Mouse (Mus musculus) left cerebral cortex, adult 18-20 months (tissue): ENCODE data around the gene Sprn. TPM values are rescaled to one million over a fixed set of nuclear protein-coding genes. Genes with fewer than 3 reads are reported as not detected.

Source experiments
- DNase-seq, 2 experiments: peaks; one replicate each; pipeline ENCODE4 v3.0.0; 2021 to 2022; ENCODE audit warnings: low spot score in 2 of 2, mixed read lengths in 1 of 2
- long read RNA-seq, 2 experiments: library from polyadenylated mRNA; stranded (forward); transcript quantifications; one replicate each; pipeline ENCODE4 v2.0.0; 2021
- total RNA-seq, 2 experiments: library from RNA; stranded (reverse); gene quantifications; 2 replicates each; pipeline ENCODE4 v1.2.3; 2021

The Sprn gene
- 100 to 1,000 TPM; 119 to 120 TPM for total RNA-seq
- long read RNA-seq, experiment 1, transcript Sprn-201 (2 exons, 3,374 nt): major isoform, 101 of 134 reads
- long read RNA-seq, experiment 1, partial matches to known transcripts: 0 of 134 reads
- long read RNA-seq, experiment 1, other reads (novel, unspliced or antisense): 33 of 134 reads
- long read RNA-seq, experiment 2, transcript Sprn-201 (2 exons, 3,374 nt): major isoform, 73 of 105 reads
- long read RNA-seq, experiment 2, partial matches to known transcripts: 0 of 105 reads
- long read RNA-seq, experiment 2, other reads (novel, unspliced or antisense): 32 of 105 reads

DNA sequence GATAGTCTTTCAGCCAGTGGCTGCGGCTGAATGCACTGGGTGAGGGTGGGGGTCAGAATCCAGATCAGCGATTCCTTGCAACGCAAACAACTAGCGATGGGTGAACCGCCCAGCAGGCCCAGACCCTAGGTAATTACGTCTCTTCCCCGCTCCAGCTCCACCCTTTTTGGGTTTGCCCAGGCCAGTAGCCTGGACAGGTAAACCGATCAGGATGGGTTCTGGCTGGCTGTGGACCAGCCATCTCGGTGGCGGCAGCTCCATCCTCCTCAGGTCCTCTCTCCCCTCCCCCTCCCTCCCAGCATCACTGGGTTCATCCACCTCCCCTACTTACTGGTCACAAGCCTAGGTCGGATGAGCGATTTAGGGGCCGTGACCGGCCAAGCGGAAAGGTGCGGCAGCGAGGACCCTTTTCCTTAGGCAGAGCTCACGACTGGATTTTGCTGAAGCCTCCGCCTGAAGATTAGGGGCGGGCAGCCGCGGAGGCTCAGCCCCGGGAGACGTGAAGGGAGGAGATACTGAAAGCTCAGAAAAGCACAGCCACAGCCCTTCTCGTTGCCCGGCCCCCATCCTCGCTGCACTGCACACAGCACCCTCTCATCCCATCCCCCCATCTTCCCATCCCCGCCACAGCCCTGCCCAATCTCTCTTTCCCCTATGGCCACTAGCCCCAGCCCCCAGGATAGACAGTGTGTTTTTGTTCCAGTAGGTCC, at the start of gene Sprn:
TSS of gene Sprn (minus strand) at position 660 of the 710 bp plus-strand sequence.
- peak; percentile 77 to 84 for DNase-seq

DNA sequence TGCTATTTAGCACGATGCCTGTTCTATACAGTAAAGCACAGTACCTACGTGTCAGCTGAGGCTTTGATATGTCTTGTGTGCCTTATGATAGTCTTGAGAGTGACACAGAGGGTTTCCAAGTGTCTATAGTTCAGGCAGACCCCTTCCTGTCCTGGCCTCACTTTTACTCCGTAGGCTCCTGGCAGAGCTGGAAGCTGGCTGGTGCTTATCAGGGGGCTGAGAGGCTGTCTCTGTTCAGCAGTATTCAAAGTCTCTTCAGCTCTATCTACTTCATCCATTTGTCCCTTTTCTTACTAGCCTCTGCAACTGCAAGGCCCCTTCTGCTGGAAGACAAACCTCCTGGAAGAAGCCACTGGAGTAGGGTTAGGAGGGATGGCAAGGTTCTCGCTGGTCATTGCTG, 46.4 kb upstream of the Sprn start:
- no peak for DNase-seq

DNA sequence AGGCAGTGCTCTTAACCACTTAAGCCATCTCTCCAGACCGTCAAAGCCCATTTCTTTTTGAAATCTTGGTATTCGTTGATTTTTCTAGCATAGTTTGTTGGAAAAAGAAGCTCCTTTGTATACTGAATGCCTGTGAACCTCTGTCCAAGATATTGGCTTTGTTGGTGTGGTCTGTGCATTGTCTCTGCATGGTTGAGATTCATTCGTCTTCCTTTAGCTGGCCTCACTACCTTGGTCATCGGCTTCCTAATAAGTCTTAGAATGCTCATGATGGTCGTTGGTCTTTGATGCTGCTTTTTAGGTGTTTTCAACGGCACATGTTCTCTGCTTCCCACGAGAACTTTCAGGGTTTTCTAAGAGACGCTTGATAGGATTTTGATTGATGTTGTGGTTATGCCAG, 41.3 kb upstream of the Sprn start:
- no peak for DNase-seq

DNA sequence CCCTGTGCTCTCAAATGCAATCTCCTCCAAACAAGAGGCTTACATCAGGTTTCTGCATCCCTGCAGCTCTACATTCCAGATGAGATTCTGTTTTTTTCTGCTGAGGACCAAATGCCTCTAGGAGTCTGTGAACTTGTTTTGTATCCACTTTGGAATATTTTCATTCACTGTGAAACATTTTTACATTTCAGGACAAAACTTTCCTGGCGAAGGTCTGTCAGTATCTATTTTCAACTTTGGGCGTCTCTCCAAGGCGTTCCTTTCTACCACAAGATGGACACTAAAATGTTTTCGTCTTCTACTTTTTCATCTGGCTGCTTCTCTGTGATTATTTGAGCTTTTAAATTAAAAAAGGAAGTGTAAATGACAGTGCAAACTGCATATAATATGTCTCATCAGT, 39.4 kb upstream of the Sprn start:
- DNase-seq: peak in 1 of 2 experiments; percentile 20

DNA sequence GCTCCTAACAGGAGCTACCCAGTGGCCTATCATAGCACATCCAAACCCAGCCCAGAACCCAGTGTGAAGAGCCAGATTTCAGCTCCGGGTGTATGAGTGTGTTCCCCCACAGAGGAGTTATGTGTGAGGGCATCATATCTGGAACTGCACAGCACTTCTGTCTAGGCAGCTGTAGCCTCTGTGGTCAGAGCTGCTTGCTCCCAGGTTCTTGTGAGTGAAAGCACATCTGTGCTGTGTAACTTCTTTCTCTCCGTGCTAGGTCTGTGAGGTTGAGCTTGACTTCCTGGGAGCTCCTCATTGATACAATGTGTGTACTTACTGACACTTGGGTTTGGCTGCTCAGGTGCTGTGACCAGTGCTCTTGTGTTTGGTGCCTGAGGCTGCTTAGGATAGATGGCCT, 38.2 kb upstream of the Sprn start:
- DNase-seq: no peak

DNA sequence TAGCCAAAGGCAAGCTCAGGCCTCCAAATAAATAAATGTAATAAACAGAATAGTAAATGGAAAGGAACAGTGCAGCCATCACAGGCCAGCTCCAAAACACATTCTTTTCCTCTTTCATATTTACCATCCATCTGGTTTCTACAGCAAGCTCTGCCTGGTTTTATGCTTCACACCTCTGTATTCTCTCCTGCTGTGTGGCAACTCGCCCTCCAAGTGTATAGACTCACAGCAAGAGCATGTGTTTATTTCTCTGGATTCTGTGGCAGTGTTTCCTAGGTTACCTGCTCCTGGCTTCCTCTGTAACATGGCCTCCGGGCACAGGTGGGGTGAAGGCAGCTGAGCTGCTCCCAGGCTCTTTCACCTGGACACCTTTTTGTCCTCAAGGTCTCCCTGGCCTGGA, 37.8 kb upstream of the Sprn start:
- no peak for DNase-seq

DNA sequence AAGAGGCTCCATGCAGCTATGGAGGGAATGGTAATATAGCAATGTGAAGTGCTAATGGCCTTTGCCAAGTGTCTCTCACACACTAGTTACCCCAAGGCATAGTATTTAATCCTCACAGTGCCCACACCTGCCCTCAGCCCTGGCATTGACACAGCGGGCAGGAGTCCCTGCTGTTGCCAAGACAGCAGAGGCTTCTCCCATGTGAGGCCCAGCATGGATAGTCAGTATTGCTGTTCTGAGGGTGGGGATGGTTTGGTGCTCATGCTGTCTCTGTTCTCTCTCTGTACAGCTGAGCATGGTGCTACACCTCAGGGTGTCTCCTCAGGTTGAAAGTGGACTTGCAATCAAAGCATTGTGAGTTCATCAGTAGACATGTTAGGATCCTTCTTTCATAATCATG, 35.8 kb upstream of the Sprn start:
- DNase-seq: no peak

DNA sequence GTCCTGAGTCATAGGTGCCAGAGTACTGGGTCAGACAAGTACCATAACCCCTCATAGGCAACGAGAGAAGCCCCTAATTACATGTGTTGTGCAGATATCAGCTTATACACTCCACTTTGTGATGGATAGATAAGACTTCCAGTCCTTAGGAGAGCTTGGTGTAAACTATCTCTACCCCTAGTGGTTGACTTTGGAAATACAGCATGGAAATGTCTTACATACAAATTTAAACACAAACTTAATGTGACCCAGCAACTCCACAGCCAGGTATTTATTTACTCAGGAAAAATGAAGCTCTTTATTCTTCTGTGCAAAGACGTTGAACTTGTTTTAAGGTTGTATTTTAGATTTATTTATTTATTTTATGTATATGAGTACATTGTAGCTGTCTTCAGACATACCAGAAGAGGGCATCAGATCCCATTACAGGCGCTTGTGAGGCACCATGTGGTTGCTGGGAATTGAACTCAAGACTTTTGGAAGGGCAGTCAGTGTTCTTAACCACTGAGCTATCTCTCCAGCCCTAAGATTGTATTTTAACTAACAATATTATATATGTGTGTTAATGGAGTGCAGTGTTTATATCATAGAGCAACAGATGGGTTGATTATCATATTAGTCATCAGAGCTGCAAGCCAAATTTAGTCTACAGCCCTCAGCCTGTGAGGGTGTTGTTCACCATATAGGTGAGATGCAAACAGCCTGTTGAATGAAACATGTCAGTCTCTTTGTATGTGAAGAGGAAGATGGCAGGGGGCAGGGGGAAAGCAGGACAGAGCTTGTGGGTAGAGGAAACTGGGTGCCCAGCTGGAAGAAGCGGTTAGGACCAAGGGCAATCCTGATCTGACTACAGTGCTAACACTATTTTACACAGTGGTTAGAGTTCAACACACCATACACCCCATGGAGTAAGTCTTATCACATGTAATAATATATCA, 34.0 kb upstream of the Sprn start:
- DNase-seq: no peak

DNA sequence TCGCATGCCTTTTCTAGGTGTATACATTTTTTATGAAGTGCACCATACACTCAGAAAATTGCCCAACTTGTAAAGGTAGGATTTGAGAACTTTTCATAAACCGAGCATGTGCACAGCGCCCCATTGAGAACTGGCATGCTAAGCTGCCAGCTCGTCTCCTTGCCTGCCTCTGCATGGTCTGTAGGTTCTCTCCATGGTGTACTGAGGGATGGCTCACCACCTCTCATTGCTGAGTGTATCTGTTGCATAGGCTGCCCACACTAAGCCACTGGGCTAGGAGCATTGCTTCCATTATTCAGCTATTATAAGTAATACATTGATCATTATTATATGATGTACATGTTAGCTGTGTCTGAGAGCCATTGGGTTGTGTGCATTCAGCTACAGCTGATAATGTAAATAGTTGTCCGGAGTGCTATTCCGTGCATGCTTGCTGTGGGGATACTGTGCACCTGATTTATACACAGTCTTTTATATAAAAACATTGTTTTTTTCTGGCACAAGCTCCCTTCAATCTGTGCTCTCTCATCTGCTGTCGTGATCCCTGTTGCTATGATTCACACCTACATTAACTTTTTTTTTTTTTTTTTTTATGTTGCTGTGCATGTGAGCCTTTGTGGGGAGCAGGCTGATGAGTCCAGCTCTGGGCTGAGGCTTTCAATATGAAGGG, 33.2 kb upstream of the Sprn start:
- DNase-seq: no peak

DNA sequence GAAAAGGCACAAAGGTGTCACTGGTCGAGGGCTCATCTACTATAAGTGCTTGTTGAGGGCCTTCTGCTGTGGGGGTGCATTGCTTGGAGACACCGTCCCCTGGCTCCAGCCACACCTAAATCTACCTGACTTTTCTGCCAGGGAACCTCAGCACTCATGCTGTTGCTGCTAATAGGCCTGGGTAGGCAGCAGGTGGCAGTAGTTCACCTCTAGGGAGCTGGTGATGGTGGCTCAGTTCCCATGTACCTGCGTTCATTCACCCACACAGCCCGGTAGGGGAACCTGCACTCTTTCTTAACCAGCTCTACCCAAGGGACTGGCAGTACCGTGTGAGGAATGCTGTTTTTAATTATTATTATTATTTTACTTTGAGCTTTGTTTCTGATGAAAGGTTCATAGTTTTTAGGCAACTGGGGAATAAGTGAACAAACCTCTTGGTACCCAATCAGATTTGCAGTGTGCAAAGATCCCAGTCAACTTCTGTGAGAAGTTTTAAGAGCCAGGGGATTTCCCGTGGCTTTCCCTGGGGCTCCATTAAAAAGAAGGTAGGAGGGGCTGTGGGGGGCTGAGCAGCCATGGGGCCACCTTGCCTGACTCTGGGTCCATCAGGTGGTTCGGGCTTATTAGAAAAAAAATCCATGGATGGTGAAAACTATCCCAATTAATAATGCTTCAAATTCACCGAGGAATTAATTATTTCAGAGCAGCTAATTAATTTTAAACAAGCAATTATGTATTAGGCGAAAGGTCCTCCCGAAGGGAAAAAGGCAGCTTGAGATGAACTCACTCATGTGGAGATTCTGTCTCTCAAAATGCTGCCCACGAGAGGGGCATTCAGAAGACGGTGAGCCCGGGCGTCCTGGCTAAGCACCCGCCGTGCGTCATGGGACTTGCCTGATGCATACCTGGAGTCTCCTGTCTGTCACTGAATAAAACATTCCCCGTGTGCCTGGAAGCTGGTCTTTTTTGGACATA, 32.3 kb upstream of the Sprn start:
- peak in 1 of 2 experiments; percentile 46 for DNase-seq

DNA sequence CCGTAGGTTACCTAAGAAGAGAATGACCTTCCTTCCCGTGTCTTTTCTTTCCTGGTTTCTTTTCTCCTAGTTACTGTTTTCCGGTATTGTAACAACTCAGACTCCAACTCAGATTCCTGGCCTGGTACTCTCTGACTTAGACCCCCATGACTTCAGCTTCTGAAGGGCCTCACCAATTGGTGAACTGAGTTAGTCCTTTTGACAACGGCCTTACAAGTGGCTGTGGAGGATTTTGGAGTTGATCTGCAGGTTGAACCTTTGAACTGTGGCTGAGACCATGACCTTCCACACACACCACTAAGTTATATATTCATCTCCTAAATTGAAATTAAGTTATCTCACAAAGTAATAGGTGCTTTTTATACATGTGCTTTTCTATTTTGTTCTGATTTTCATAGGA, 29.5 kb upstream of the Sprn start:
- no peak for DNase-seq

DNA sequence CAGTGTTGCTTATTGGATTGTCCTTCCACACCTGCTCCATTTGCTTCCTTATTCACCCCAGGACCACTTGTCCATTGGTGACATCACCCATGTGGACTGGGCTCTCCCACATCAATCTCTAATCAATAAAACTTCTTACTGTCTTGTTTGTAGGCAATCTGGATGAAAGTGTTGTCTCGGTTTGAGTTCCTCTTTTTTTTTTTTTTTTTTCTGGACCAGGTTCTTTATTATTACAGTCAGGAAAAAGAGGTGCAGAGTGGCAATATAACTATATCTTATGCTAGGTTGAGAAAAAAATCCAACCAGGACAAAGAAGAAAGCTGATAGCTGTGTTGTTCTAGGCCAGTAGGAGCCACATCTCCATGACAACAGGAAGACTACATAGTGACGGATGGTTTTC, 26.0 kb upstream of the Sprn start:
- no peak for DNase-seq

DNA sequence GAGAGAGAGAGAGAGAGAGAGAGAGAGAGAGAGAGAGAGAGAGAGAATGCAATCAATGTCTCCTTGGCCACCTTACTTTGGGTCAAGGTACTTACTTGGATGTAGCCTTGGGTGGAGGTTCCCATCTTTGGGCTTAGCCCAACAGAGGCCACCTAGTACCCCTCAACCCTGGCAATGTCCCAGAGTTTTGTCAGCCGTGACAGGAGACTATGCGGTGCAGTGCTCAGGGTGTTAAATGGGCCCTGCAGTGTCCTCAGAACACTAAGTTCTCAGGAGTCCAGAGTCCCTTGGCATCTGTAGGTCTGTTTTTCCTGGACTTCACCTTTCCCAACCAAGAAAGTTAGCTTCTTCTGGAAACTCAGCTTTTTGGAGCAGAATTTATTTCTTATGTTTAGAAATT, 24.5 kb upstream of the Sprn start:
- DNase-seq: no peak

DNA sequence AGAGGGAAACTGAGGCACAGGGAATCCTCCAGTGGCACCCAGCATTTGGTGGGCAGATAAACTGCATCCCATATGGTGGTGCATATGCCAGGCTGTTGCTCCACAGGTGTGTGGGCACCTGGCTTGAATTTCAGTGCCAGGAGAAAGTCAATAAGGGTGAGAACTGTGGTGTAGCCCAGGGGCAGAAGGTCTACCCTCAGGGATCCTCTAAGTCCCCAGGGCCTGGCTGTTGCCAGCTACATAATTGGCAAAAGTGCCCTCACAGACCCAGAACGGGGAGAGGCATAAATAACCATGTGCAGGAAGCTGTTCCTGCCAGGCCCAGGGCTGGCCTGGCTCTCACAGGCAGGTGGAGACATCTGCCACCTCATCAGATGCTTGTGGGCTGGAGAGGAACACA, 18.3 kb upstream of the Sprn start, which contains the start of gene Olfr523:
TSS of gene Olfr523 (plus strand) at position 282 of the 400 bp plus-strand sequence.
- no peak for DNase-seq

DNA sequence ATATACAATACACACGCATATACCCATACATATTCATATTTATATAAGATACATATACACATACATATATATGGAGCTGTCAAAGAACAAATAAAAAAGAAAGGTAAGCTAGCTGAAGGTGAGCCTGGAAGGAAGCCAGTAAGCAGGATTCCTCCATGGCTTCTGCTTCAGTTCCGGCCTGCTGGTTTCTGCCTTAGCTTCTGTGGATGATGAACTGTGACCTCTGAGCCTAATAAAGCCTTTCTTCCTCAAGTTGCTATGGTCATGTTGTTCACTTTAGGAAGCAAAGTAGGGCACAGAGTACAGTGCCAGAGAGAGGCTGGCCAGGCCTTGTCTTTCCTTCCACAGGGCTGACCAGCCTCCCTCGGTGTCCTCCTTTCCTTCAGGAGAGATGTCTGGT, 16.2 kb upstream of the Sprn start:
- no peak for DNase-seq

DNA sequence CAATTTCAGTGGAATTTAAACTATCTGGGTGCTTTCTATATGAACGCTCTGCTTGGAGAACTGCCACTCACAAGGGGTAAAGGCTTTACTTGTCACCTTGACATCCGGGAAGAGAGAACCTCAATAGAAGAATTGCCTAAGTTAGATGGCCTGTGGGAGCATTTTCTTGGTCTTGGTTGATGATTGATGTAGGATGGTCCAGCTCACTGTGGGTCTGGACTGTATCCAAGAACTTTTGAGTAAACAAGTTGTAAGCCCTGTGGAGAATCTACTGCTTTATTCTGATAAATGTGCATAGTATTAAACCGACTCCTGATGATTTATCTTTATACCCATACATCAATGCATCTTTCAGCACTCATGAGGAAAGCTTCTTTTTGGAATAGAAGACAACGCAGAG, 14.7 kb upstream of the Sprn start:
- no peak for DNase-seq

DNA sequence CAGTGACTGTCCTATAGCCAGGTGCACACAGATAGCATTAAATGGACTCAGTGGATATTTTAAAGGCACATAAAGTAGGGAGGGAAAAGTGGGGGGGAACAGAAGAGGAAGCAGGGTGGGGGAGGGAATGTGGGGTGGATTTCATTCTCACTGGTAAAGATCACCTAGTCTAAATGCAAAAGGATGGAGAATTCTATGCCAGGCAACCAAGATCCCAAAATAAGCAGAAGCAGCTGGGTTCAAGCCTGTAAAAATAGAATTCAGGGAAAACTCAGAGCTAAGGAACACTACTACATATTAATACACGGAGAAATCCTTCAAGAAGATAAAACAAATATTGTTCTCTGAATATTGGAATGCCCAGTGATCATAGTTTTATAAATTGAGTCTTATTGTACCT, 13.3 kb upstream of the Sprn start:
- no peak for DNase-seq

DNA sequence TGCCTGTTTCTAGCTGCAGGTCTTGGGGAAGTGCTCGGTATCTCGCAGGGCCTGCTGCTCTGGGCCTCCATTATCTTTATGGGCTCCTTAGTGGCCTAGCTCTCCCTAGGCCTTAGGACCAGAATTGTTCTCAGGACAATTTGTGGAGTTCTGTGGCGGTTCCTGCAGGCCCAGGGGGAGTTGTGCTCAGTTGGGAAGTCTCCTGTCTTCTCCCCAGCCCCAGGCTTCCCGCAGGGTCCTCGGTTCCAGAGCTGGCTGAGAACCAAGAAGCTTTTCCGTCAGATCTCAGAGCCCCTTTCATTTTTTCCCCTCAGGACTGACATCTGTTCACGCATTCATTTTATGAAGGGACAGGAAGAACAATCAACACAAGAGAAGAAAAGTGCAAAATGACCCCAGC, 10.0 kb upstream of the Sprn start, which contains the start of gene Olfr522:
TSS of gene Olfr522 (minus strand) at position 101 of the 400 bp plus-strand sequence.
- DNase-seq: no peak

DNA sequence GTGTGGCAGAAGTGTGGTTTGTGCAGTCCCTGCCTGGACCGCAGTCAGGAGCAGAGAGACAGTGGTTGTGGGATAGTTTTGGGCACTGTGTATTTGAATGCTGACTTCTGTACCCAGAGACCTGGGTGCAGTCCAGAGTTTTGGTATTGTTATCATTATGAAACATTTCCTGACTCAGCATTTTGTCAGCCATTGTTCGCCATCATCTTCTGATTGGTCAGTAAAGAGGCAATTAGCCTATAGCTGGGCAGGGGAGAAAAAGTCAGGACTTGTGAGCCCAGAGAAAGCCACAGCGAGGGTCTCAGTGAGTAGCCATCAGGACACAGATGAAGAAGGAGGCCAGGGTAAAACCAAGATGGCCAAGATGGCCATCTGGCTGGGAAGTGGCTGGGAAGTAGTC, 5.7 kb upstream of the Sprn start:
- DNase-seq: no peak

DNA sequence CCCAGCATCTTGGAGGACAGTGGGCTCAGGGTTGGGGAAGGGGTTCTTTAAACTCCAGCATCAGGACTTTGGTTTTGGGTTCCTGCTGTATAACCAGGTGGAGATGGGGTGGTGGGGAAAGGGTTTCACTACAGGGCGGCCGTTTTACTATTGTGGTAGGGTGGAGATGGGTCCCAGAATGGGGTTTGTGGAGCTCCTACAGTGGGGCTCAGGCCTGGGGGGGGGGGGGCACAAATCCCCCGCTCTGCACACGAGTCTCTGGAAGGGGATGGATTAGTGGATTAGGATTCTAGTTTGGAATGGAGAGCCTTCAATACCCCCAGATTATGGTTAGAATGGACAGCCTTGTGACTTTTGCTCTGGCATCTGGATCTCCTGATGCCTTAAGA, 854 bp downstream of the Sprn start:
- DNase-seq: no peak
